Mouse (Mus musculus) CD4-positive, CD25-positive, alpha-beta regulatory T cell, adult 4 months (primary cell): Measurements from ENCODE around the gene Lrrc17. TPM values are rescaled to one million over a fixed set of nuclear protein-coding genes. Genes with fewer than 3 reads are reported as not detected.

Experiments
- ATAC-seq: one replicate; pipeline ENCODE4 v1.8.0; 2017
- polyA plus RNA-seq, 2 experiments: library from polyadenylated mRNA; unstranded; fragments of 100-300 nt; shearing (Covaris generic); gene quantifications; one replicate each; pipeline ENCODE4 v1.2.1; 2017

Lrrc17 gene
- polyA plus RNA-seq: not detected

DNA sequence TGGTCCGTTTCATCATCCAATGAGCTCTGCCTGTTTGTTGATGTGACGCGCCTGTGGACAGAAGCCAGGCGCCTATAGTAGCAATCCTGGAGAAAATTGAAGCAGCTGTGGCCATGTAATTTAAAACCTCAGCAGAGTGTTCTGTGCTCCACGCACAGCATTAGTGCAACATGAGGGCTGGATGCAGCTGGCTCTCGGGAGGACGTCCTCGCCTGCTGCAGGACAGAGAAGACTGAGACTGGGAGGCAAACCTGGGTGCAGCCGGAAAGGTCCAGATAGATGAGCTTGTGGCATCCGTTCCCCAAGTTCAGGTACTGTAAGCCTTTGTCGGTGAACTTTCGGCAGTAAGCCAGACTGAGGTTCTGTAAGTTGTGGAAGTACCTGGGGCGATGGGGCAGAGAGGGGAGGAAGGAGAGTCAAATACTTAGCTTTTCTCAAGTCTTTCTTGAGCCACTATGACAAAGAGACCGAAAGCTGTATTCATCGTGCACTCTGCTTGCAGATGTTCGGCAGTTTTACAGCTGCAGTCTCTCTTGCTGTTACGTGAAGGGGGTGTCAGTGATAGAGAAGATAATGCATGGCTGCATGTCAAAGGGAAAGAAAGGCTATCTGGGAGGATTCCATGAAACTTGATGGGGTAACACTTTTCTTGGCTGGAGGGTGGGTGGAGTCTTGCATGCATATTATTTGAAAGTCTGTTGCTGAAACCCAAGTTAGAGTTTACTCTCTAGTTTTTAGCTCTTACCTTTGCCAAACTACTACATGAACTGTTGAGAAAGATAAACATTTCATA, at the start of gene Lrrc17:
TSS of gene Lrrc17 (plus strand) at position 151 of the 793 bp plus-strand sequence.
- ATAC-seq: no peak

DNA sequence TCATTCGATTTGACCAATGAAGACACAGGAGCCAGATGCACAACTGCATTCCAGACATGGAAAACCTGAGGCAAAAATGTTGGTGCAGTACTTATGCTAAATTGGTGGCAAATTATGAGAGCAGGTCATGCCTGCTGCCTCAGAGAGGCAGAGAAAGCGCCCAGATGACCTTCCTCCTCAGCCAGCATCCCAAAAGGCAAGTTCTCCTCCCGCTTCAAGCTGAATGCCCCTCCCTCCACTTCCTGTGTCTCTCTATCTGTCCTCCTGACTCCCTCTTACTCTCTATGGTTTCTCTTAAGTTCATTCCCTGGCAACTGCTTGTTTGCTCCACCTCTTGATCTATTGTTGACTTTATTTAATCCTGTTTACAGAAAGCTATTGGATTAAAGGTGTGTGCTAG, 48.6 kb upstream of the Lrrc17 start:
- no peak for ATAC-seq

DNA sequence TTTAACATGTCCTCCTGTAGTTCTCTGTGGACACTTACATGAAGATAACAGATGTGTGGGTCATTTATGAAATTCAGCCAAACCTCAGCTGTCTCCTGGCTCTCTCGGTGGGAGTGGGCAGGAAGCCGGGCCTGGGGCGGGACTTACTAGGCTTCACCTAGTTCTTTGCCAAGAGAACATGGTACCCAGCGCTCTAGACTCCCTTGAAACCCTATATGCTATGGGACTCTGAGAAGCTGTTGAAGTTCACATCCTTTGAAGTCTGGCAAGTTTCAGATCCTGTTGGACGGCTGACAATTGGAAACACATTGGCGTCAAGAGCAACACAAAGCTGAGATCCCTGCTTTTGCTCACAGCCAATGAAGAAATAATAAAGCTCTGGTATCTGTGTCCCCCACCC, 47.0 kb upstream of the Lrrc17 start:
- no peak for ATAC-seq

DNA sequence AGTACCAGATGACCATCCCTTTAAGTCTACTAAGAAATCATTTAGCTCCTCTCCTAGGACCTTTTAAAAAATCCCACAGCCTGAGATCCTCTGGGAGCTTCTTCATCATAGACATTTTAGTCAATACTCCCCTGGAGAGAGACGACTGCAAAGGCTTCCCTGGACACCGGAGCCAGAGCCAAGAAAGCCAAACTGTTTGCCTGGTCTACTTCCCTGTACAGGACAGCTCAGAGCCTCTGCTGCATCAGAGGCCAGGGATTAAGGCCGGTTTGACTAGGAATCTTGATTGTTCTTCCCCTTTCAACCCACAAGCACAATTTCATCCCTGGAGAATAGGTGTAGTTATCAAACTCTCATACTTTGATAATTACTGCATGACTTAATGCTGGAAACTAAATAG, 46.5 kb upstream of the Lrrc17 start:
- no peak for ATAC-seq

DNA sequence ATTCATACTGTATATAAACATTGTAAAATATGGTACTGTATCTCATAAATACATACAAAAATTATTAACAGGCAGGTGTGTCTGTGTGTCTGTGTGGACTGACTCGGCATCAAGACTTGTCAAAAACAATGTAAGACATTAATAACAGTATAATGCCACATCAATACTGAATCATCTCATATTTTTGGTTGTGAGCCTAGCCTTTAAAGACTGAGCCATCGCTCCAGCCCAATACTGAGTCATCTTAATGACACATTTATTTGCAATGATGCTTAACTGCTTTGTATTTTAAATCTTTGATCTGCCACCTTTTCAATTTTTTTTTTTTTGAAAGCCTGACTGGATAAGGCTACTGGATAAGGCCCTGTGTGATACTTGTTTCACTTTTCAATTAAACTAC, 44.9 kb upstream of the Lrrc17 start:
- ATAC-seq: no peak

DNA sequence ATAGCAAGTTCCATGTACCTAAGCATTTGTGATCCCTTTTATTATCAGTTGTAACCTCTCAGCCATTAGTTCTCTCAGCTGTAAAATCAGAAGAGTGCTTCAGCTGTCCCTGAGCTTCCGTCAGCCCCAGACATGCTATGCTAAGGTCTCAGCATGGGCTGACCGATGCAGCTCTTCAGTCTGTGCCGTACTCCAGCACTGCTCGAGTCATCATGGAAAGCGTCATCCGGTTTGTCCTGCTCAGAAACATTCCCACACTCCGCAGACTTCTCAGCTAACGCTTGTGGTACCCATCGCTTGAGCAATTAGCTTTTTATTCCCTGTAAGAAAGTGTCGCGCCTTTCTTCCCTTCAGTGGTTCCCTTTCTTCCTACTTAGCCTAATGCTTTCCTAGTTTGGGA, 44.4 kb upstream of the Lrrc17 start:
- ATAC-seq: no peak

DNA sequence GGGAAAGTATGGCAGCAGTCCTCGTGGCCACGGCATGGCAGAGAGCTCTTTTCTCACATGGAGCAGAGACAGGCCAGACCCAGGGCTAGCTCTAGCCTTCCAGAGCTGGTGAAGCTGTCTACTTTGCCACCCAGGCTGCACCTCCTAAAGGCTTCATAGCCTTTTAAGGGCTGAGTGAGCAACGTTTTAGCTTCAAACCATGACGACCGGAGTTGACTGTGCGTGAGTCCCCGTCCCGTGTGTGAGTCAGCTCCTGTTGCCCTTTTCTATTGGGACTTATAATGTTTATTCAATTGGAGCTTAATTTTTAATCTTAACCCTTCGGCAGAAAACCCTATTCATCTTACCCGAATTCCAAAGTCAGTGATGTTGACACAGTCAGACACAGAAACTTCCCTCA, 43.2 kb upstream of the Lrrc17 start:
- no peak for ATAC-seq

DNA sequence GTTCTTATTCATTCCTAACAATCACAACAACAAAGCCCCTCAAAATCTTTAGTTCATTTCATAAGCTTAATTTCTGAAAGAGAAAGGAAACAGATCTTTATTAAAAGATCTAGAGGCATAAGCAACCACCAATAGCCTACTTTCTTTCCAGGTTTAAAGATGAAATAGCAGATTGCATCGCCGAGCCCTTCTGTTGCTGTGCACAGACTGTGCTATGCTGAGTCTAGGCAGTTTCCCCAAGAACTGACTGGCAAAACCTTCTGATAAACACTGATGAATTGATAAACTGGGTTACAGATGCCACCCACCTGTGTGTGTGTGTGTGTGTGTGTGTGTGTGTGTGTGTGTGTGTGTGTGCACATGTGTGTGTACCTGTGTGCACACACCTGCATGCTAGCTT, 42.4 kb upstream of the Lrrc17 start:
- no peak for ATAC-seq

DNA sequence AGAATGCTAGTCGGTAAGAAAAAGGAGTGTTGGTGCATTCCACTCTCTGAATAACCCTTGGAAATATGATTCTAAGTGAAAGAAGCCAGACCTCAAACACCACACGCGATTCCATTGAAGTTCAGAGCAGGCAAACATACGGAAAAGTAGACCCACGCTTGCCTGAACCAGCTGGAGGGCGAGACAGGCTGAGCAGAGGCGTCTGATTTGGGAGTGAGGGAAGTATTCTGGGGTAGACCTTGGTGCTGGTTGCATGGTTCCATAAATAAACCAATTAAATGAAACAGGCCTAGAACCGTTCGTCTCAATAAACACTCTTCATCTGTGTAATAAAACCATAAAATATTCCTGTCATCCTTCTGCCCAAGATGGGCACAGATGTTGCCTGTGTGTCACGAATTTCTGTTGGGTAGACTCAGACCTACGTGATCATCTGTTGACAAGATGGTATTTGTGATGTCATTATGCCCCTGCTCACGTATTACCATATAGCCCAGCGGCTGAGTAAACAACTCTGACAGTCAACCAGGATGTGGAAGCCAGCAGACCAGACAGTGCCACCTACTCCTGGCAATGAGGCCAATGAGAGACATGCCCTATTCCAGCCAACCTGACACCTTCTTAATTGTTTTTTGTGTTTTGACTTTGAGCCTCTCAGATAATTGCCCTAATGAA, 40.3 kb upstream of the Lrrc17 start:
- no peak for ATAC-seq

DNA sequence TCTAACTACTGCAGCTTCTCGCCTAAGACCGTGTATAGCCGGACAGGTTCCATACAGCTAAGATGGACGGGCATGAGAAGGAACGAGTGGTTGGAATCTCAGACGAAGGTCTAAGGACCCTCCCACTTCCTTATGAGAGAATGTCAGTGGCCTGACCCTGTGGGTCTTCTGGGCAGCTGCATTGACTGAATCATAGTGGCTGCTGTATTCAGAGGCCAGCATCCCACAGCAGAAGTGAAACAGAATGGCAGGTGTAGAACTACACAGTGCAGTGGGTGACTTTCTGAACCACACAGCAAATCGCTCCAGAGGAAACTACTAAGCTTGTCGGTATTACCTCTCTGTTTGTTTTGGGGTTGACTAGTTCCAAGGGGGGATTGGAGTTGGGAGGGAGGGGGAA, 38.2 kb upstream of the Lrrc17 start:
- no peak for ATAC-seq

DNA sequence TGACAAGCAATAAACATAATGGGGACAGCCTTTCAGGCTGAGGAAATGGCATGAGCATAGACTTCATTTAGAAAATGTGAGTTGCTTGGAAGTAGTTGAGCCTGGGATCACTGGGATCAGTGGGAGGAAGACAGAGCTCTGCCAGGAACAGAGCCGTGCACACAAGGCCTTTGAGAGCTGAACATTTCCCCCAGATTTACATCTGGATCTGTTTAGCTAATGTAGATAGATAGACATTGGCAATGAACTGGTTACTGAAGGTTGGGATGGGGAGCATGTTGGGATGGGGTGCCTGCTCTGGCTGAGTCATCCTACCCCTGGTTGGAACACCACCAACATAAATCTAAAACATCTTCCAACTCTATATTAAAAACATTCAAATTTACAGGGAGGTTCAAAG, 36.5 kb upstream of the Lrrc17 start:
- no peak for ATAC-seq

DNA sequence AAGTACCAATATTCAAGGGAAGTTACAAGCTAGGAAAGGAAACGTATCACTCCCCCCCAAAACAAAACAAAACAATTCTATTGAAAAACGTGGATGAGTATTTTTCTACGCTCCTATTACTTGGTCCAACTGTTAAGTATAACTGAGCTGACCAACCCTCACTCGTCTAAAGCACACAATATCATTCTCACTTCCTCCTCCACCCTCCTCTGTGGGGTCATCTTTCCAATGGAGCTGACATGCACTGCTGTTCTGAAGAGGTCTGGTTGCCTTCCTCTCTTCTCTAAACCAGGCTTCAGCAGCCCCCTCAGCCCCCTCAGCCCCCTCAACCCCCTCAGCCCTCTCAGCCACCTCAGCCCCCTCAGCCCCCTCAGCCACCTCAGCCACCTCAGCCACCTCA, 33.6 kb upstream of the Lrrc17 start:
- no peak for ATAC-seq

DNA sequence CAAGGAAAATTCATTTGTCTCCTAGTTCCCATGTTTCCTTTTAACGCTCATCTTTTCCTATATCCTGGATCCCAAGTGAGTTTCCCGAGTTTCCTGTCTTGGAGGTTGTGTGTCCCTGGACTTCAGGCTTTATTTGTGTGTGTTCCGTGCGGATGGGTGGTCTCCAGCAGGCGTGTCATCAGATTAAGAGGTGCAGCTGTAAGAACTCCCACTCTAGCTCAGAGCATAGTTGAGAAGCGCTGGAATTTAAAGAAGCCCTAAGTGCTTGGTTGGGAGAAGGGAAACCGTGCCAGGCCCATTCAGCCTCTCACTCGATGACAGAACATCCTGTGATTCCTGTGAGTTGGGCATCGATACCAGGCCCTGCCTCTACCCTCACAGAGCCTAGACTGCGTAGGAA, 30.0 kb upstream of the Lrrc17 start:
- no peak for ATAC-seq

DNA sequence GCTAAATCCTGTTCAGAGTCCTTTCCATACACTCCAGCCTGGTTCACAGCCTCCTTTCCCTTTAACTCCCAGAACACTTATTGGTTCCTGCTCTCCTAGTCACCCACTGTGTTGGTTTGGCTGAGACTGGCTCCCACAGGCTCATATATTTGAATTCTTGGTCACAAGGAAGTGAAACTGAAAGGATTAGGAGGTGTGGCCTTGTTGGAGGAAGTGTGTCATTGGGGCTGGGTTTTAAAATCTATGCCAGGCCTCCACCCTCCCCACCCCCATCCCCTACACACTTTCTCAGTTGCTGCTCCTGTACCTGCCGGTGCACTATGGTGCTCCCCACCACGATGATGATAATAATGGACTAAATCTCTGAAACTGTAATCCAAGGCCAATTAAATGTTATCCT, 25.8 kb upstream of the Lrrc17 start:
- ATAC-seq: peak; percentile 47

DNA sequence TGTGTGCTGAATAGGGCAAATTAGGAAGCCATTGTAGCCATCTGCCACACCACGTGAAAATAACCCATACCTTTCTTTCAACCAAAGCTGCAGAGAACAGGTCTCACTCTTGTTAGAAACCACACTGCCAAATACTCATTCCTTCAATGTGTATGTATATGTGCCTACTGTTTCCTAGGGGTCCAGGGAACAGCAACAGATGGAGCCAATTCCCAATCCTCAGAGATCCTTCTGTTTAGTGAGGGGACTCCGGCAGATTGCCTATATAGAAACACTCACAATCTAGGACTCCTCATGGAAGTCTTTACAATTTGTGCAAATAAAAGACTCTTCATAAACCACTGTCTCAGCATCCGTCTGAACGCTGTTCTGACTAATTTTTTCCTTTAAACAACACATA, 25.2 kb upstream of the Lrrc17 start:
- no peak for ATAC-seq

DNA sequence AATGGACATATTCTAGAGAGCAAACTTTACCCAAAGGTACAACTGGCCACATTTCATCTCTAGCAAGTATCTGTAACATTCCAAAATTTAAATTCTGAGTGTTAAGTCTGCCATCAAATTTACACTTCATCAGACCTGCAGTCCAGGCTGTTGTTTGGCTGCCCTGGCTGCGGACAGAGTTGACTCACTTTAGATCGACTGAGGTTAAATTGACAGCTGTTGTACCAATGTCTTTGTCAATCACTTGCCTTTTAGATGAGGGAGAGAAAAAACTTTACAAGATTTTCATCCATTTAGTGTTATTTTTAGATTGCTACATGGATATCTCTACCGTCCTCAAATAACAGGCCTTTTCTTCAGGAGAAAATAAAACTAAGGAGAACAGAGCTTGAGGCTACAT, 24.2 kb upstream of the Lrrc17 start:
- ATAC-seq: no peak

DNA sequence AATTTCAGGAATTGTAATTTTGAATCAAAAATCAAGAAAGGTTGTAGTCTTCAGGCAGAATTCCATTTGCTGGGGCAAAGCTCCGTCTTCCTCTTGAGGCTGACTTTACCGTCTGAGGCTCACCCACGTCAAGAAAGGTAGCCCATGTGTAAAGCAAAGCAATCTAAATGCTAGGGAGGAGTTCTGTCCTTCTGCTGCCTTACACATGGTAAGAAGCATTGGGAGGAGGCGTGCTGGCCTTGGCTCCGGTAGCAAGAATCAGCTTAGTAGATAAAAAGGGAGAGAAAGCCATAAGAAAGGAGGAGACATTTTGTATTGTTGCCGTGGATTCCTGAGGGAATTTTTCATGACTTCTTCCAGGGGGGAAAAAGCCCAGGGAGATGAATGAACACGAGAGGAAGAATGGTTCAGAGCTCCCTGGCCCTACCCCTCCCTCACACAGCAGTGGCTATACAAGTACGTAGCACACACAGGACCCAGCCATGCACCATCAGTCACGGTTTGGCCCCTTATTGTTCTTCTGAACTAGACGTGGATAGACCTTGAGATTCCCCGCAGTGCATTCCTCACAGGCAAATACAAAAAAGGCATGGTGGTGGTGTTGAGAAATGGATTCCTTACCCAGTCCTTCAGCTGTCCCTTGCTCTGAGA, 16.4 kb upstream of the Lrrc17 start:
- ATAC-seq: no peak

DNA sequence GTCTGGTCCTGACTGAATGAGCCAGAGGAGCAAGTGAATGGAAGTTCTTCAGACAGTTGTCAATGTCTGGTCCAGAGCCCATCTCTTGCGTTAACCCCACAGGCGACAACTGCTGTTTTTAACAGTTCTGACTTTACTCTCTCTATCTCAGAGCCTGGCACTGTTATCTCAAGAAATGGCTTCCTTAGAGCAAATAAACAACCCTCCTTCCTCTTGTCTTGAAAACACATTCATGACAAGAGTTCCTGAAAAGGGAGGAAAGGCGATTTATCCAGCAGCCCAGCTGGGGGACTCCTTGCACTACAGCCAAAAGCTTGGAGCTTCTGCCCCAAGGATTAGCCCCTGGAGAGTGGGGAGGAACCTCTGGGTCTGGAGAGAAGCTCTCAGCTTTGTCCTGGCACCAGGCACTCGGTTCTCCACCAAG, 15.9 kb upstream of the Lrrc17 start:
- ATAC-seq: no peak

DNA sequence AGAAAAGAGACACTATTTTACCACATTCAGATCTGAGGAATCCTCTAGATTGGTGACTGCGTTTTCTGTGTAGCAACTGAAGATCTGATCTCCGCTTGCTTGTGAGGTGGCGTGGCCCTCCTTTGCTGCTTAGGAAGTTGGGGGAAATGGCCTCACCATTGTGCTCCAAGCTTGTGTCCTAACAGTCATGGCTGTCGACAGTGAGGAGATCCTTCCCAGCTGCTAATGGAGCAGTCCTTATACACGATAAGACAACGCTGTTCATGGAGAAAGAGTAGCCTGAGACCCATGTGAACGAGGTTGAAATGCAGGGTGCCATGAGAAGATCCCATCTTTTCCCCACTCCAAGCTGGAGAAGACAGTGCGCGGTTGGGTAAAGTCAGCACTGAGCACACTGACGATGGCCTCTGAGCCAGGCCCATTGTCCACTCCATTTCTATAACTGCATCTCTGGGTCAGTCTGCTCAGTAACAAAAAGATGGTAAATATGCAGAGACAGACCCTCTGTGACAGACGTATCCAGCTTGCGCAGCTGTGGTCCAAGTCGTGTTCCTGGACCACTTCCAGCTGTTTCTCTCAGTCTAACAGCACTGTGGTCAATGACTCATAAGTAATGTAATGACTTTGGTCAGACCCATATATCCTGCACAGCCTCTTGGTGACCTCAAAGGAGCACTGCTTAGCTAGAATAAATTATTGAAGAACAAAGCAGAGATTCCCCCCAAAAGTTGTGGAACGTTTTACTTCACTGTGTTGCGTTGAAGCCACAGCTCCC, 15.1 kb upstream of the Lrrc17 start:
- no peak for ATAC-seq

DNA sequence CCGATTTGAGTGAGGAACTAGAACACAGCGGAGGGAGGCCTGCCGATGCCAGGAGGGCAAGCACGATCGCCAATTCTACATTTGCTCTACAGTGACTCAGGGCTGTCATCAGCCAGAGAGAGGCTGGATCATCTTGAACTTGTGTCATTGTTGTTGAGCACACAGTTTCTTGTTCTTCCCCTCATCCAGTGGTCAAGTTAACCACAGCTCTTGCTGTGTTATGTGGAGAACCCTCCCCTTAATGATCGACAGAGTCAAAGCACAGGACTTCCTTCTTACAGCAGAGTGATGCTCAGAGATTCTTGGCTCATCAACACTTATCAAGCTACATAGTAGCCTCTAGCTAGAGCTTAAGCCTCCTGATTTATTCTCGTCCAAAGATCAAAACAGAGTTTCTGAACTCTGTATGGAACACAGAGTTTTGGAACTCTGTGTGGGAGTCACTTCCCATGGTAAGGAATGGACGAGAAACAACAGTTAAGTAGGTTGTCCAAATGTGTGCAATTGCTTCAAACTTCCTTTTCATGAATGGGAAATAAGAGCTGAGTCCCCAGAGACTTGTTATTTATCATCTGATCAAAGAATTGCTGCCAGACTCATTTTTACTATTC, 14.1 kb upstream of the Lrrc17 start:
- no peak for ATAC-seq

DNA sequence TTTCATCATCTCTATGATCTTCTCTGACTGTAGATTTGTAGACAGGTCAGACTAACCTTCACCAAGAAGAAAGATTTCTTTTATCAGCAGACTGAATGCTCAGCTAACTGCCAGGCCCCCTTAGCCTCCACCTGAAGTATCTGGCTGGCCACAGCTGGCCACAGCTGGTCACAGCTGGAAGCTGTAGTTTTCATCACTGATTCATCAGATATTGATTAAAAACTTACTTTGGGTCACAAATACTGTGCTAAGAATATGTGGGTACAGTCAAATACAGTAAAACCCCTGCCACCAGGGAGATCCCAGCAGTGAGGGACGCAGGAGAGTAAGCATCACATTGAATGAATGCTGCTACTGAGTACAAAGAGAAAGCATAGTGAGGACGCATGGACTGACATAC, 11.2 kb upstream of the Lrrc17 start:
- ATAC-seq: no peak

DNA sequence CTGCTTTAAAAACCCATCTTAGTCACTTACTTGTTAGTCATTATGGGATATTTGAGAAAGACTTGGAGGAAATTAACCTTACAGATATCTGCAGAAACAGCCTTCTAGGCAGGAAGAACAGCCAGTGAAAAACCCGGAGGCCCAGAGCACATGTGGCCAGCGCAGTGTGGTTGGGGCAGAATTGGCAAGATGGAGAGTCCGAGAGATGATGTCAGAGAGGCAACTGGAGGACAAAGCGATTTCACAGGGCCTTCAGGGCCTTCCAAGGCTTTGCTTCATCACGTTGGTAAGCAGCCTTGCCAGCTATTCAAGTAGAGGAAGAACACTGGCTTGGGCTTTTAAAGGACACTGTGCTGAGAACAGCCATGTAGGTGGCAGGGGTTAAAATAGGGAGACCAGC, 10.4 kb upstream of the Lrrc17 start:
- ATAC-seq: no peak

DNA sequence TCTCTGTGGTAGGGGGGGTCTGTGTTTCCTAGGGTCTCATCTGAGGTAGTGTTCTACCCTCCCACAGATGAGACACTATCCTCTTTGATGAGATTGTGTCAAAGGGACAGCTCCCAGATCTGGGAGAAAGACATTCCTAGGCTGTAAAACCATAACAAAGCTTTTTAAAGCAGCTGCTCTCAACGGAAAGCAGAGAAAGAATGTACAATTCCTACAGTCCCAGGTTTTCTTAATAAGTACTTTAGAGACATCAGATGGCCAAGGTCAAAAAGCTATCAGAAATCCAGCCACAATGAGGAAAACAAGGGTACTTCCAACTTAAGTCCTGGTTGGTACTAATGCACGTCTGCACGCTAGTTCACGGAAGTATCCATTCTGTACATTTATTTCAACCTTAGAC, 1.1 kb upstream of the Lrrc17 start:
- ATAC-seq: no peak
